Mouse (Mus musculus) right cerebral cortex, postnatal 25 days (tissue): Measurements from ENCODE around the gene Lix1.

Experiments used
- DNase-seq: peaks from one replicate; pipeline ENCODE4 v3.0.0; 2022

Lix1 gene

GRCm38 (mm10) chr17:17498848-17499247 lies 96.4 kb downstream of the Lix1 start:
- DNase-seq: no peak

- DNase-seq: no peak
These were observed 96.8 kb downstream of the Lix1 start for GRCm38 (mm10) chr17:17499278-17499677.

GRCm38 (mm10) chr17:17506677-17507076 lies 104.2 kb downstream of the Lix1 start:
- DNase-seq: no peak
